Mouse (Mus musculus): ENCODE data around the gene Hnrnpc.

The Hnrnpc gene

DNA sequence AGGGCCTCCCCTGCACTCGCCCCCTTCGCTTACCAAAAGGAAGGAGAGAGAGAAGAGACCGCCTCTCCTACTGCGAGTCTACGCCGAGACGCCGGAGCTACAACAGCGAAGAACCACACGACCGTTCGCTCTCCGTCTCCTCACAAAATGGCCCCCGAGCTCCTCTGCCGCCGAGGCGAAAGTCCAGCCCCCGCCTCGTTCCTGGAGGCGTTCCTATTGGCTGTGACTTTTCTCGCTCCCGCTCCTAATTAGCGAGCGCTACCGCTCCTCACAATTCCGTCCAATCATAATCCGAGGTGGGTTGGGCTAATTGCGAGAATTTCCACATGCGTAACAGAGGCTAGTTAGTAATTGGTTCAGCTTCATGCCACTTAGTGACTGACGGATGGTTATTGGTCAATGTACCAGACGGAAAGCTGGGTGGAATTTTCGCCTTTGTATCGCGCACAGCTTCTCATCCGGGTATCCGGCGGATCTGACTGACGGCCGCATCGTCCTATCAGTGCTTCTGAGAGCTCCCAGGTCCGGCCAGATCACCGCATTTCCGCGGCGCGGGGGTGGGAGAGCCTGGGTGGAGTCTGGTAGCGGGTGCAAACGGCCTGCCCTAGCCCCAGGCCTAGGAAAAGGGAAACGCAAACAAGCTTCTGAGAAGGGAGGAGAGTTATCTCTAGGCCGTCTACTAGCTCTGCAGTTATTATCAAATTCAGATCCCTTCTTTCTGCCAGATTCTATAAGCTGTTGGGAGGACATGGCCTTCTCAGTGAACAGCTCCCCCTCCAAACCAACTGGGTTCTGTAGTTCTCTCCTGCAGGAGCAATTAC lies at the start of gene Hnrnpc:
Hnrnpc (minus strand) TSS at position 173 of the 821 bp plus-strand sequence.
- DNase-seq (ENCODE audit: low spot score), result peak; percentile 100

DNA sequence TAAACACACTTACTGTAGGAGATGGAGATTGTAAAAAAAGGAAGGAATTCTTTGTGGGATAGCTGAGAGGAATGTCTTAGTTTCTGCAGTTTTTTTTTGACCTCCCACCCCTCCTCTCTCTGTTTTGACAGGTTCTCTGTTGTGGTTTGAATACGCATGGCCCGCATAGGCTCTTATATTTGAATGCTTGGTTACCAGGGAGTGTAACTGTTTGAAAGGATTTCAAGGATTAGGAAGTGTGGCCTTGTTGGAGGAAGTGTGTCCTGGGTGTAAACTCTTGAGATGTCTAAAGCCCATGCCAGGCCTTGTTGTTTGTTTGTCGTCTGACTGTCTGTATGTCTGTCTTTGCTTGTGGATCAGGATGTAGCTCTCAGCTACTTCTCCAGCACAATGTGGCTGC lies 48.8 kb upstream of the Hnrnpc start:
- no peak for DNase-seq (ENCODE audit: low spot score)

DNA sequence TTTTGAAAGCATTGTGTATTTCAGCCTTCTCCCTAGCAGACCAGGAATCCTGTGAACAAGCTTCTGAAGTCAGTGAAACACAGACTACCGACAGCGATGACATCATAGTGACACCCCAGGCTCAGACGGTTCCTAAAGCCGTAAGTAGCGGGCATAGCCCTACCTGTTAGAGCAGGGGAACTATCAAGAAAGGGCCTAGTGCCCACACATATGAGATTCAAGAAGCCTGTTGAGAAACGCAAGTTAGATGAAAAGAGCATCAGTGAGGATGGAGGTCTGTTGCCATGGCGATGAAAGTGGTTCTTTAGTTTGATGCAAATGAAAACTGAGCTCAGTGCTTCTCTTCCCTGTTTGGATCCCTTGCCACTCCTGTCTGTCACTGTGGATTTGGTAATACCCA lies 48.4 kb upstream of the Hnrnpc start:
- no peak for DNase-seq (ENCODE audit: low spot score)

DNA sequence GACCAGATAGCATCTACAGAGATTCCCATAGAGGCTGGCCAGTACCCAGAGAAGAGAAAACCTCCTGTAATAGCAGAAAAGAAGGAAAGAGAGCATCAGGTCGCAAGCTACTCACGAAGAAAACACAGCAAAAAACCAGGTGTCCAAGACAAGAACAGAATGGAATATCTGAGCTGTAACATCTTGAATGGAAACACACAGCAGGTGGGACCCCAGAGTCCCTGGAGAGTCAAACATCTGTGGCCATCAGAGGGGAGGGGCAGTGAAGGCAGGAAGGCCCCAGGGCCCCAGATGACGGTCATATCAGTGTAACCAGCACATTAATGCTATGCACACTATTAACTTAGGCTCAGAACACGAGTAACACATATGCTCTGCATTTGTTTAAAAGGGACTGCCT lies 46.1 kb upstream of the Hnrnpc start:
- no peak for DNase-seq (ENCODE audit: low spot score)

DNA sequence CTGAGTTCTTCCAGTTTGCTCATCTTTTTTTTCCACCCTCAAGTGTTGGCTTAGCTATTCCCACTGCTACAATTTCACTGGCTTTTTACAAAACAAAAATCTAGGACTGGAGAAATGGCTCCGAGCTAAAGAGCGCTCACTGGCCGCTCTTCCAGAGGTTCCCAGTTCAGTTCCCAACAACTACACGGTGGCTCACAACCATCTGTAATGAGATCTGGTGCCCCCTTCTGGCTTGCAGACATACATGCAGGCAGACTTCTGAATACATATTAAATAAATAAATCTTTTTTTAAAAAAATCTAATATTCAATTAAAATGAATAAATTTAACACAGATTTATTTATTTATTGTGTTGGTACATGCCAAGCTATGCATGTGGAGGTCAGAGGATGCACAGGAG lies 42.7 kb upstream of the Hnrnpc start:
- no peak for DNase-seq (ENCODE audit: low spot score)

DNA sequence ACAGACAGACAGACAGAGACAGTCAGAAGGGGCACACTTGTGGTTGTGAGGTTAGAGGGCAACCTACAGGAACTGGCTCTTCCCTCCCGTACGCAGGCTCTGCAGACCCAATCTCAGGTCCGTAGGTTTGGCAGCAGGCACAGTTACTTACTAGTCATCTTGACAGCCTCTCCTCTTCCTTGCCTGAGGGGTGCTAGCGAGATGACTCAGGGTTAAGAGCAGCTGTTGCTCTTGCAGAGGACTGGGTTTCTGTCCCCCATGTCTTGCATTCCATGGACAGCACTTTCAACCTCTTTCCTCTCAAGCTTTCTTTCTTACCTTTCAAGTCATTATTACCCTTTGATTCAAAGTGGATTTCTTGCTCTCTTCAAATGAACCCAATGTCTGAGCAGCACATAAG lies 40.3 kb upstream of the Hnrnpc start:
- no peak for DNase-seq (ENCODE audit: low spot score)

DNA sequence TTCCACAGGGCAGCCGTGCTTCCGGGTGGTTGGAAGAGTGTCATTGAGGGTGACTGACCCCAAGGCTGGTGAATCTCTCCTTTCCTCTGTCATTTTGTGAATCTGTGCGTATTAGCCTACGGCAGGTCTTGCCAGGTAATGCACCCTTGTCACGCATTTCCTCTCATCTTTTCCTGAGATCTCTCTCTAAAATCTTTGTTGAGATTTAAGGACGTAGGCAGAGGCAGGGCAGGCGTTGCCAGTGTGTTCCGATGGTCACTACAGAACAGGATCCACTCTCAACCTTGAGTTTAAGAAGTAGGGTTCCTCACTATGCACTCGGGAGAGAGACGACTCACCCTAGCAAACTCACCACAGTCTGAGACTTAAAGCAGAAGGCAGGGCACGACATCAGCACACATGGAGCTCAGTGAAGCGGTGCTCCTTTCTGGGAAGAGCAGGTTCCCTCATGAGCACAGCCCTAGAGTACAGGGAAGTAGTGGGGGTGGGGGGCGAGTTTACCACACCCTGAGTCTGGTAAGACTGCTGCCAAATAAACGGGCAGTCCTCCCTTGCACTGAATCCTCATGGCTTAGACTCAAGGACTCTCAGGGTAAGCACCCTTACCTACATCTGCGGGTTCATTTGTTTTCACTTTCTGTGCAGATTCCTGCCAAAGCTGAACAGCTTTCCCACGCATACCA lies 37.8 kb upstream of the Hnrnpc start:
- no peak for DNase-seq (ENCODE audit: low spot score)

DNA sequence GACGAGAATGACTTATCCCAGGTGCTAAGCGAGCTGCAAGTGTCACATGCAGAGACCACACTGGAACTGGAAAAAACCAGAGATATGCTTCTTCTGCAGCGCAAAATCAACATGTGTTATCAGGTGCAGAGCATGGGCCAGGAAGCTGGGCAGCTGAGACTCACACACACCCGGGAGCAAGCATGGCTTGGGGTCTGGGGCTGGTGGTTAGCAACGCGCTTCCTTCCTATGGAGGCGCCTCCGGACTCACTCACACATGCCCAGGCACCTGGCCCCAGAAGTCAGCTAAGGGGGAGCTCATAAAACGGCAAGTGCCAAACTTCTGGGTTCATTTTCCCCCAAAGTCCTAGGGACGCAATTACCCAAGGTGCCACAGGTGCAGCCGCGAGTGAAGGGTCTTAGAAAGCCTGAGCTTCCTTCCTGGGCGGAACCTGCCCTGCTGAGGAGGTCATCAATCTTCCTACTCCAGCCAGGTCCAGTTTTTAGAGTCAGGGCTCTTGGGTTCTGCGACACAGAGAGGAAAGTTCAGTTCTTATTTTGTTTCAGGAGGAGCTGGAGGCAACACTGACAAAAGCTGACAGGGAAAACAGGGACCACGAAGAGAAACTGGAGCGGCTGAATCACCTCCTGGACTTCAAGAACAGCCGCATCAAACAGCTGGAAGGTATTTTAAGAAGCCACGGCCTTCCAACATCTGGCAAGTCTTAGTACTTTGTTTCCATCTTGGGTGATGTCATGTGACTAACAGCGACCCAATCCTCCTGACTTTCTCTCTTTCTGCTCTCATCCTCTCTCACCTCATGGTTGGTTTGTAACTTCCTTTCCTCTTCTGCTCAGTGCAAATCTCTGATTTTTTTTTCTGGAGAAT lies 37.0 kb upstream of the Hnrnpc start:
- no peak for DNase-seq (ENCODE audit: low spot score)

DNA sequence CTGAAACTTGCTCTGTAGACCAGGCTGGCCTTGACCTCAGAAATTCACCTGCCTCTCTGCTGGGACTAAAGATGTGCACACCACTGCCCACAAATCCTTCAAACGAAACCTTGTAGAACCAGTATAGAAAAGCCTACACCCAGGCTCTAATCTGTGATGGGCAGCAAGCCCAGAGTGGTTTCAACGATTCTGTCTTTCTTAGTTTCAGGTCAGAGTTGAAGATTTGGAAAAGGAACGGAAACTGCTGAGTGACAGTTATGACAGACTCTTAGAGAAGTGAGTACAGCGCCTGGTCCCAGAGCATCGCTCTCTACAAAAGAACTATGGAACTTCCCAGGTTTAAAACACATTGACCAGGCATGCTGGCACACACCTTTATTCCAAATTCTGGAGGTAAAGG lies 29.8 kb upstream of the Hnrnpc start:
- DNase-seq (ENCODE audit: low spot score), result no peak

DNA sequence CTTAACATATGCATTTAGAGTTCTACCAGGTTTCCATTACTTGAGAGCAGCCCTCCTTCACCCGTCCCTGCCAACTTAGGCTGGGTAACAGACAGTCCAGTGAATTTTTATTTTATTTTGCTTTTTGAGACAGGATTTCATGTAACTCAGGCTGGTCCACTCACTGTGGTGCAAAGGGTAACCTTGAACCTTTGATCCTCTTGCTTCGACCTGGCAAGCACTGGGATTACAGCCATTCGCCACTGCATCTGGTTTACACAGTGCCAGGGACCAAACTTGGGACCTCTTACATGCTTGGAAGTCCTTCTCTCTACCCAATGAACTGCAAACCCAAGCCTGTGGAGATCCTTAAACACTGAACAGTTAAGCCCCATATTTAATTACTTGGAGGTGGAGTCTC lies 20.8 kb upstream of the Hnrnpc start:
- no peak for DNase-seq (ENCODE audit: low spot score)

DNA sequence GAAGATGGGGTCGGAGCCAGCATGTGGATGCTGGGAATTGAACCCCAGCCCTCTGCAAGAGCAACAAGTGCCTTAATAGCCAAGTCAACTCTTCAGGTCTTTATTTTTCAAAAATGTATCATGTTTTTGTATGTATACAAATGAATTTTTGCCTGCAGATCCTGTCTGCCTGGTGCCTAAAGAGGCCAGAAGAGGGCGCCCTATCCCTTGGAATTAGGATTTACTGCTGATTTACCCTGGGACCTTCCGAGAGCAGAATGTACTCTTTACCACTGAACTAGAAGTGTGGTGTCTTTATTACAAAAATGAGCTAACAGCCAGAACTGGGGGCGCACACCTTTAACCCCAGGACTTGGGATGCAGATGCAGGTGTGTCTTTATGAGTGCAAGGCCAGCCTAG lies 20.1 kb upstream of the Hnrnpc start:
- peak; percentile 68 for DNase-seq (ENCODE audit: low spot score)

DNA sequence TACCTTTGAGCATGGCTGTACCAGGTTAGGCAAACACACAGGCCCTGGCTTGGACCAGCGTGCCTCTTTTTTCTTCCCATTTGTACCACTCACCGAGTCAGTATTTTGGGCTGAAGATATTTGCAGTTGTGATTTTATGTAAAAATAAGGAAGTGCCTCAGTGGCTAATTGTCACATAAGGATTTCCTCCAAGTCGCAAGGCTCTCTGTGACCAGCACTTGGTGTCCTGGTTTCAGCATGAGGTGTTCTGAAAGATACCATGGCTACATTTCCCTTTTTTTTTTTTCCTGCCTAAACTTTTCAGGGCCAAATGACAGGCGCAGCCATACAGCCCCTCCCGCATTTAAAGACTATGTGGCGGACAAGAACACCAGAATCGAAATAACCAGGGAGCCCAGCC lies 16.3 kb upstream of the Hnrnpc start:
- no peak for DNase-seq (ENCODE audit: low spot score)

DNA sequence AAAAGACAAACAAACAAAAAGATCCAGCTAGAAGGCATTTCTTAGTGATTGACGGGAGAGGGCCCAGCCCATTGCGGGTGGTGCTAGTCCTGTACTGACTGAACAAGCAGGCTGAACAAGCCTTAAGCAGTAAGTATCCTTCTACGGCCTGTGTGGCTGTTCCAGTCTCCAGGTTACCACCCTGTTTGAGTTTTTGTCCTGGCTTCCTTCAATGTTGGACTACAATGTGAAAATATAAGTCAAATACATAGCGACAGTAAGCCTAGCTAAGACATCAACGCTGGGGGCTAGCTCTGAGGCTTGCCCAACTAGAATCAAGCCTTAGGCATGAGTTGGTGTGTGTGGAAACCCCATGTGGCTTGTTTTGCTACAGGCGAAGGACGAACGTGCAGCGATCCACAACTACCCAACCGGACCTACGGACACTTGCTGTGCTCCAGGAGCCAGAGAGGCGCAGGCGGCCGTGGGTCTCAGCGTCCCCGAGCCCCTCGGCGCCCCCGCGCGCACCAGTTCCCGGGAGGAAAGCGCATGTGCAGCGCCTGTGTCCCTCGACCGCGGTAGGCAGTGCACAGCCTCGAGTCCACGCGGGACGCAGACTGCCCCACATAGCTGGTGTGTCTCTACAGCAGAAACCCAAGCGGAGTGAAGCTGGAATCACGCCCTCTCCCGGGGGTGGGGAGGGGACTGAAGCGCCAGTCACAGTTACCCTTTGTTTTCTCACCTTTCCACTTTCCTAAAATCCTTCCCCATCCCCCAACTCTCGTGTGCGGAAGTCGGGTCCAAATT lies 15.2 kb upstream of the Hnrnpc start:
- peak; percentile 68 for DNase-seq (ENCODE audit: low spot score)

DNA sequence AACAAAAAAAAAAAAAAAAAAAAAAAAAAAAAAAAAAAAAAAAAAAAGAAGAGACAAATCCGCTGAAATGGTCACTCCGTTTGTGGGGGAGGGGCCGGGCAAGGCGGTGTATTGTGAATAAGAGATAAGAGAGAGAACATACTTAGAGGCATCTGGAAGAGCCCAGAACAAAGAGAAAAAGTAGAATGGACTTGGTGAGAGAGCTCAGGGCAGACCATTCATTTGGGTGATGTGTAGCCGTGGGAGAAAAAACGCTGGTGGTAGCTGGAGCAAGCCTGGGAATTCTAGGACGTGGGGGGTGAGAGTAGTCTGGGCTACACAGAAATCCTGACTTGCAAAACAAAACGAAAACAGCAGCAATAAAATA lies 14.6 kb upstream of the Hnrnpc start:
- DNase-seq (ENCODE audit: low spot score), result peak; percentile 45

DNA sequence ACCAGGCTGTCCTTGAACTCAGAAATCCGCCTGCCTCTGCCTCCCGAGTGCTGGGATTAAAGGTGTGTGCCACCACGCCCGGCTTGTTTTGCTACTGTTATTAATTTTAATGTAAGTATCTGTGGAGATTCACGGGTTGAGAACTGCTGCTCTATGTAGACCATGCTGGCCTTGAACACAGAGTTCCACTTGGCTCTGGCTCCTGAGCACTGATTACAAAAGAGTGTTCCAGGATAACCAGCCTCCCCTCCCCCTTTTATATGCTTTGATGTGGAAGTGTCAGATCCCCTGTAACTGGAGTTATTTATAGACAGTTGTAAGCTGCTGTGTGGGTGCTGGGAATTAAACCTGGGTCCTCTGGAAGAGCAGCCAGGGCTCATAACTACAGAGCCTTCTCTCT lies 13.4 kb upstream of the Hnrnpc start:
- no peak for DNase-seq (ENCODE audit: low spot score)

DNA sequence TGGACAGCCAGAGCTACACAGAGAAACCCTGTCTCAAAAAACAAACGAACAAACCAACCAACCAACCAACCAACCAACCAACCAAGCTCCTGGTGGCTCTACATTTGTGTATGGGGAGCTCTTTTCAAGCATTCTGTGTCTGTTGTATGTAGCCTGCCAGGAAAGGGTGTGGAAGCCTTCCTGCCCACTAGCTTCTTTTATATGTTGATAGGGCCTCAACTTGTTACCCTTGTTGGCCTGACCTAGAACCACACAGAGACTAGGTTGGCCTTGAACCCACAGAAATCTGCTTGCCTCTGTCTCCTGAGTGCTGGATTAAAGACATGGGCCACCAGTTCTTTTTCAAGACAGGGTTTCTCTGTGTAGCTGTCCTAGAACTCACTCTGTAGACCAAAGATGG lies 10.3 kb upstream of the Hnrnpc start:
- no peak for DNase-seq (ENCODE audit: low spot score)

DNA sequence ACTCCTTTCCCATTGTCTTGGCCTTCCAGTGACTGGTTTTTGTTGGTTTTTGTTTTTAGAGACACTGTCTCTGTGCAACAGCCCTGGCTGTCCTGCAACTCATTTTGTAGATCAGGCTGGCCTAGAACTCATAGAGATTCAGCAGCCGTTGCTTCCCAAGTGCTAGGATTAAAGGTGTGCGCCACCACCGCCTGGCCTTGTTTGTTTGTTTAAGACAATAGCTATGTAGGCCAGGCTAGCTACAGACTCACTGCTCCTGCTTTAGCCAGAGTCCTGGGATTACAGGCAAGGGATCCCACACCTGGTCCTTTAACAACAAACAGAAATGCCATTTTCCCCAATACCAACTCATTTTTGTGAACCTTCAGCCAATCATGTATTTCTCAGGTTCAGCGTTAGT lies 6.5 kb upstream of the Hnrnpc start, which contains the start of gene Rpgrip1:
Rpgrip1 (plus strand) TSS at position 359 of the 400 bp plus-strand sequence.
- DNase-seq (ENCODE audit: low spot score), result no peak

DNA sequence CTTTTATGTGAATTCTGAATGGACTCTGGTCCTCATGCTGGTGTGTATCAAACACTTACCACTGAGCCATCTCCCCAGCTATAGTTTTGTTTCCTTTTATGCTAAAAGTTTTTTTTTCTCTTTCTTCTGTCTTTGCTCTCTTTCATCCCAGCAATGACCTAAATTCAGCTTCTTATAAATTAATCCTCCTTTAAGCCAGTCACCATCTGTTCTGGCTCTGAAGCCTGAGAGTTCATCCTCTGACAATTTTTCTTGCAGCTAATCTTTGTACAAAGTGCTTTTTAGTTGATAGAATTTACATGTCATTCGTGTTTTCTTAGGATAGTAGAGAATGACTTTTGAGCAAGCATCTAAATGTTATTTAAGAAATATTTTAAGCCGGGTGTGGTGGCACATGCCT lies 4.2 kb upstream of the Hnrnpc start:
- no peak for DNase-seq (ENCODE audit: low spot score)

DNA sequence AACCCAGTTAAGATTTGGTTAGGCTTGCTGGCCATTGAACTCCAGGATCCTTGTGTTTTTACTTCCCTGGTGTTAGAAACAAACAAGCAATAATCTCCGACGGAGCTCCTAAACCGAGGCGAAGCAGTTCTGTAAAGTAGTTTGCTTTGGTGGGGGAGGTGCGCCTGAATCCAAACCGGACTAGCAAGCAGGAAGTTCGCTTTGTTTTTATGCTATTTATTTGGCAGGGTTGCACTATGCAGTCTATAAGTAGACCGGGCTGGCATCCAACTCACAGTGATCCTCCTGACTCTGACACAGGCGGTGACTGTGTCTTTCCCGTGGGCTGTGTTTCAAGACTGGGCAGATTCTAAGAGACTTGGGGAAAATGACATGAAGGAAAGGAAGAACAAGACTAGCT lies 2.9 kb upstream of the Hnrnpc start:
- peak; percentile 60 for DNase-seq (ENCODE audit: low spot score)

DNA sequence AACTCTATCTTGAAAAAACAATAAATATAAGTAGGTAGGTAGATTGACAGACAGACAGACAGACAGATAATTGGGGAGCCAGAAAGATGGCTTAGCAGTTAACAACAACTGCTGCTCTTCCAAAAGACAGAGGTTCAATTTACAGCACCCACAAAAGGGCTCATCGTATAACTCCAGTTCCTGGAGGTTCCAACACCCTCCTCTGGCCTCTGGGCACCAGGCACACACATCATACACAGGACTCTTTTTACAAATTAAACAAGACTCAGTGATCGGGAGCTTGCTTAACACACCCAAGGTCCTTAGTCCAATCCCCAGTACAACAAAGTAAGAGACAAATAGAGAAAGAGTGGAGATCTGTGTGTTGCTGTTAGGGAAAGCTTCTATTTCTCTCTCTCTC lies 1.5 kb upstream of the Hnrnpc start:
- DNase-seq (ENCODE audit: low spot score), result no peak

DNA sequence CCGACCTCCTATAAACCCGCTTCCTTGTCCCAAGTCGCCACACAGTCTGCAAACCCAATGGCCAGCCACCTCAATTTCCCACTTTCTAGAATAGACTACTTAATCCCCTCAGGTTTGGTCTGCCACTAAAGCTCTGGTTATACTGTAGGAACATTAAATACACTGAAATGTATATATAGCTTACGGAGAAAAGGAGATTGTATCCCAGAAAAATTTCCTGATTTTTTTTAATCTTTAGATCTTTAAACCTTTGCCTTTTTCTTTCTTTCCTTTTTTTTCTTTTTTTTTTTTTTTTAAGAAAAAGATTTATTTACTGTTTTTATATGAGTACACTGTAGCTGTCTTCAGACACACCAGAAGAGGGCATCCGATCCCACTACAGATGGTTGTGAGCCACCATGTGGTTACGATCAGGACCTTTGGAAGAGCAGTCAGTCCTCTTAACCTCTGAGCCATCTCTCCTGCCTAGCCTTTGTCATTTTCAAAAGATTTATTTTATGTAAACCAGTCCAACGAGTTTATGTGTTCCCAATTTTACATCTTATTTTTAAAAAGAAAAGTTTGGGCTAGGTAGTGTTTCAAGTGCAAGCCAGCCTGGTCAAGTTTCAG lies 953 bp upstream of the Hnrnpc start:
- DNase-seq (ENCODE audit: low spot score), result no peak

DNA sequence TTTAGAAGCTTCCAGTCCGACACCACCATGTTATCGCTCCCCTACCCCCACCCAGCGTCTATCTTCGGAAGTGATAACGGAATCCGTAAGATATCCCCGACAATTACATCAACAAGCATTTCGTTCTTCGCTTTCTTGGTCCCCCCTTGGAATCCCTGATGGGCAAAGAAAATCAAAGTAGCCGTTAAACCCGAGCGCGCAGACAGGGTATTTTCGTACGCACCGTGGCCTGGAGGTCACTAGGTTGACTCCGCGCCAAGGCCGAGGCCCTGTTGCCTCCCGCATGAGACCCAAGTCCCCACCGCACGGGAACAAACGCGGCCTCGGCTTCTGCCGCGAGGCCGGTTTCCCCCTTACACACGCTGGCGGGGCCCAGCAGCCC lies 363 bp downstream of the Hnrnpc start:
- peak; percentile 61 for DNase-seq (ENCODE audit: low spot score)

Measured in MN1 (cell line).